Mouse (Mus musculus): Measurements from ENCODE around the gene Pygm. TPM values are rescaled to one million over a fixed set of nuclear protein-coding genes. Genes with fewer than 3 reads are reported as not detected.

Gene Pygm
- total and polyA plus RNA-seq, 2 experiments from 2014 or later, result 13.2 to 25.8 TPM

- under 1% methylated on average over 58 of the region's 87 CpGs for WGBS
- no peaks in the 10 kb centered on the region for H3K9me3 ChIP-seq (ENCODE audit: low read length)
- peaks cover 17% of the 10 kb centered on the region; the same call in 1 of the 2 replicates for H3K4me1 ChIP-seq (ENCODE audit: insufficient read depth, low read length)
- peak within 1 kb of the TSS; percentile 69 for H3K4me3 ChIP-seq (ENCODE audit: low read depth, low read length)
- peak; percentile 24; the same call in 1 of the 2 replicates for ATAC-seq (ENCODE audit: low FRiP score)
- H3K27ac ChIP-seq (ENCODE audit: low read depth, low read length), result peak within 1 kb of the TSS; percentile 82
- DNase-seq (ENCODE audit: low spot score), result peak; percentile 63
- peak within 1 kb of the TSS; percentile 88 for H3K9ac ChIP-seq (replicated peaks; ENCODE audit: low read length, poor library complexity, severe bottlenecking)
- peaks cover 15% of the 10 kb centered on the region for H3K36me3 ChIP-seq (ENCODE audit: insufficient read depth, low read length)
- peak within 1 kb of the TSS; percentile 98 for H3K4me2 ChIP-seq (ENCODE audit: low read depth, low read length, poor library complexity, severe bottlenecking)
- no peaks in the 10 kb centered on the region; the same call in 1 of the 2 replicates for H3K27me3 ChIP-seq (ENCODE audit: insufficient read depth, low read length)
- no peak for TF ChIP-seq CTCF (IDR thresholded peaks at IDR 0.05)
Measured at GRCm38 (mm10) chr19:6399285-6400095, 15.3 kb downstream of the Pygm start, which contains the start of gene Rasgrp2. Gene Rasgrp2, plus strand, starts transcription at chr19:6399340.

DNA sequence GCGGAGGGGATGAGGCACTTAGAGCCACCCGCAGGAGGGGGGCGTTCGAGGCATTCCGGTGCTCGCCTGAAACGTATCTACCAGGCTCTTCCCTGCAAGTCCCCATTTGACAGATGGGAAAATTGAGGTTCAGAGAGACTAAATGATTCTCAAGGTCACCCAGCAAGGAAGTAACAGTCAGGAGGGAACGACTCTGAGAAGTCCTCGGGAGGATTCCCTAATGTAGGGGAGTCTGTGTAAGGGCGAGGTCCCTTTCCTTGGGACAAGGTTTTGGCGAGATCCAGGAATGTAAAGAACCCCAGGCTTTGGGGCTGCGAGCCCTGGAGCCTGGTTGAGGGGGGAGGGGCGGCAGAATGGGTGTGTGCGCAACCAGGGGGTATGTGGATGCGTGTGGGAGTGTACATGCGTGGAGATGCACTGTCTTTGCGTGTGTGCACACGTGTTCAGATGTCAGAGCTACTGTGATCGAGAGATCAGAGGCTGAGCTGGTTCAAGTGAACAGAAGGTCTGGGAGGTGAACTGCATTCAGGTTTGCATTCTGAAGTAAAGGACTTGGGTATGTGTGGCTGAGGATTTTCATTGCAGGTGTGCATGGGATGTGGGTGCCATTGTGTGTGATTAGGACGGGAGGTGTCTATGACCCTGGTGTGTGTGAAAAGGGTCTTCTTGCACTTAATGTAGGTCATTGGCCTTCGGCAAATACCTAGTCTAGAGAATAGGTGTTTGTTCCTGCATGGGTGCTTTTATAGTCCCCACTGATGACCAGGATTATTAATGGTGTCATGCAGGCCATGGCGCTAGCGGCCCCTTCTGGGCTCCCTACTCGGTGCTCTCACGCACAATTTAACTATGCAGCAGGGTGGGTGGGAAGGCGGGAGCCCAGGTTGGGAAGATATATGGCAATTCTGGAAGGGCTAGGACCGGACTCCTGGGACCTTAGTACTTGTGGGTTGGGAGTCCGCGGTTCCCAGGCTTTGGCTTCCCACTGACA, 16.2 kb downstream of the Pygm start:
- peak overlapping the region; percentile 82 for H3K27ac ChIP-seq (ENCODE audit: low read depth, low read length)
- DNase-seq (ENCODE audit: low spot score), result peak; percentile 58
- WGBS, result 4% methylated on average over 29 of the region's 29 CpGs
- H3K4me1 ChIP-seq (ENCODE audit: insufficient read depth, low read length), result peaks cover 17% of the 10 kb centered on the region; the same call in 1 of the 2 replicates
- peak overlapping the region; percentile 69 for H3K4me3 ChIP-seq (ENCODE audit: low read depth, low read length)
- H3K27me3 ChIP-seq (ENCODE audit: insufficient read depth, low read length), result no peaks in the 10 kb centered on the region; the same call in 1 of the 2 replicates
- peak overlapping the region; percentile 98 for H3K4me2 ChIP-seq (ENCODE audit: low read depth, low read length, poor library complexity, severe bottlenecking)
- no peaks in the 10 kb centered on the region for H3K9me3 ChIP-seq (ENCODE audit: low read length)
- H3K9ac ChIP-seq (replicated peaks; ENCODE audit: low read length, poor library complexity, severe bottlenecking), result peak overlapping the region; percentile 88
- peaks cover 20% of the 10 kb centered on the region for H3K36me3 ChIP-seq (ENCODE audit: insufficient read depth, low read length)
- ATAC-seq (ENCODE audit: low FRiP score), result peak; percentile 32; the same call in 1 of the 2 replicates
- TF ChIP-seq CTCF (IDR thresholded peaks at IDR 0.05), result peak; percentile 51

- Histone ChIP-seq H3K4me2 (ENCODE audit: low read depth, low read length, poor library complexity, severe bottlenecking) (peak overlapping the region; percentile 98), H3K27ac (ENCODE audit: low read depth, low read length) (peak overlapping the region; percentile 82), H3K4me1 (ENCODE audit: insufficient read depth, low read length) (peaks cover 17% of the 10 kb centered on the region; the same call in 1 of the 2 replicates), H3K4me3 (ENCODE audit: low read depth, low read length) (peak overlapping the region; percentile 69), H3K27me3 (ENCODE audit: insufficient read depth, low read length) (no peaks in the 10 kb centered on the region; the same call in 1 of the 2 replicates), H3K36me3 (ENCODE audit: insufficient read depth, low read length) (peaks cover 20% of the 10 kb centered on the region), H3K9me3 (ENCODE audit: low read length) (no peaks in the 10 kb centered on the region), H3K9ac (replicated peaks; ENCODE audit: low read length, poor library complexity, severe bottlenecking) (peak overlapping the region; percentile 66)
- DNase-seq (ENCODE audit: low spot score), result peak; percentile 58
- WGBS, result under 1% methylated on average over 32 of the region's 32 CpGs
- ATAC-seq (ENCODE audit: low FRiP score), result no peak
- peak; percentile 78 for TF ChIP-seq CTCF (IDR thresholded peaks at IDR 0.05)
Measured at GRCm38 (mm10) chr19:6401131-6401815, 17.1 kb downstream of the Pygm start.

DNA sequence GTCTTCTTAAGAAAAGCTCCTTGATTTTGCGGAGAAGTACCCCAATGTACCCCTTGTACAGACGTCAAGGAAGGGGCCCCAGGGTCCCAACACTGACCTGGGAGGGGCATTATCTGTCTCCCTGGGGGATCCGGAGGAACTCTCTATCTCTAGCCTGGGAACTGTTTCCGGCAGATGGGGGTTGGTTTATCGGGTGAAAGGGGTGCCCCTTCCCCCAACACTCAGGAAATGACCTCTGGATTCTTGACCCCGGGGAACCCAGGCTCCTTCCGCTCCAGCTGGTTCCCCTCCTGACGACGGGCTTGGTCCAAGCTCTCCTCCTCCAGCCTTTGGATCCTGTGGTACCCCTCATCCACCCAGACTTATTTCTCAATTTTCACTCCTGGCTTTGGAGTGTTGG, 17.8 kb downstream of the Pygm start:
- DNase-seq (ENCODE audit: low spot score) (no peak), ATAC-seq (ENCODE audit: low FRiP score) (no peak)
- no peak for TF ChIP-seq CTCF (IDR thresholded peaks at IDR 0.05)
- H3K9me3 ChIP-seq (ENCODE audit: low read length), result no peaks in the 10 kb centered on the region
- H3K4me2 ChIP-seq (ENCODE audit: low read depth, low read length, poor library complexity, severe bottlenecking), result peak overlapping the region; percentile 98
- H3K27ac ChIP-seq (ENCODE audit: low read depth, low read length), result no peak overlapping the region
- 18% methylated on average over 9 of the region's 9 CpGs for WGBS
- H3K4me1 ChIP-seq (ENCODE audit: insufficient read depth, low read length), result peaks cover 17% of the 10 kb centered on the region; the same call in 1 of the 2 replicates
- peak overlapping the region; percentile 69 for H3K4me3 ChIP-seq (ENCODE audit: low read depth, low read length)
- H3K36me3 ChIP-seq (ENCODE audit: insufficient read depth, low read length), result peaks cover 20% of the 10 kb centered on the region
- H3K27me3 ChIP-seq (ENCODE audit: insufficient read depth, low read length), result no peaks in the 10 kb centered on the region; the same call in 1 of the 2 replicates
- H3K9ac ChIP-seq (replicated peaks; ENCODE audit: low read length, poor library complexity, severe bottlenecking), result peak overlapping the region; percentile 66

DNA sequence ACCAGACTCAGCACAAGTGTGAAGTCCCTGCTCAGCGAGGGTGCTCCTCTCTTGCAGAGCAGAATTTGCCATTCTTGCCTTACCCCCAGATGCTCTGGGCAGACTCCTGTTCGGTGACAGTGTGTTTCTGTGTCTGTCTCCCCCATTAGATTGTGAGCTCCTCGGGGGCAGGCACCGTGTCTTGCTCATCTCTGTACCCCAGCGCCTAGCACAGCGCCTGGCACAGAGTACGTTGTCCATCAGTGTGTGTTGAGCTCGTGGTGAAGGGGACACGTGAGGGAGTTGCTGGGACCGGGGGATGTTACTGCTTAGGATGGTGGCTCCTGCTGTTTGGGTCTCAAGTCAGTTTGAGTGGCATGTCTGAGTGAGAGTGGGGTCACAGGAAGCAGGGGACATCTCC, 19.7 kb downstream of the Pygm start:
- Histone ChIP-seq H3K9me3 (ENCODE audit: low read length) (no peaks in the 10 kb centered on the region), H3K27me3 (ENCODE audit: insufficient read depth, low read length) (no peaks in the 10 kb centered on the region; the same call in 1 of the 2 replicates), H3K27ac (ENCODE audit: low read depth, low read length) (no peak overlapping the region), H3K9ac (replicated peaks; ENCODE audit: low read length, poor library complexity, severe bottlenecking) (no peak overlapping the region), H3K4me3 (ENCODE audit: low read depth, low read length) (no peak overlapping the region), H3K4me2 (ENCODE audit: low read depth, low read length, poor library complexity, severe bottlenecking) (no peak overlapping the region), H3K4me1 (ENCODE audit: insufficient read depth, low read length) (peaks cover 17% of the 10 kb centered on the region; the same call in 1 of the 2 replicates), H3K36me3 (ENCODE audit: insufficient read depth, low read length) (peaks cover 27% of the 10 kb centered on the region)
- WGBS, result 85% methylated on average over 10 of the region's 10 CpGs
- DNase-seq (ENCODE audit: low spot score), result no peak
- ATAC-seq (ENCODE audit: low FRiP score), result no peak
- no peak for TF ChIP-seq CTCF (IDR thresholded peaks at IDR 0.05)
